Mouse (Mus musculus) heart, embryonic 15.5 days (tissue): ENCODE data around the gene Mettl17. TPM values are rescaled to one million over a fixed set of nuclear protein-coding genes. Genes with fewer than 3 reads are reported as not detected.
"Not testable (repeated sequence)": the region's sequence is repeated elsewhere in the genome, so short reads cannot be mapped to it uniquely, and the experiment has no call there.

Source experiments
- ATAC-seq: fragments of 200-750 bp; cut with Nextera tagmentation; replicated peaks from 2 replicates; pipeline ENCODE4 v1.8.0; 2017; ENCODE audit warnings: low read depth, moderate TSS enrichment; ENCODE audit not compliant: insufficient number of reproducible peaks, insufficient read depth, low FRiP score
- H3K27ac ChIP-seq: fragments of 300-500 bp; sonication (generic); 2 replicates; pipeline ENCODE4 v1.5.1; 2015; ENCODE audit warnings: mild to moderate bottlenecking, inconsistent platforms
- H3K27me3 ChIP-seq: fragments of 300-500 bp; sonication (generic); 2 replicates; pipeline ENCODE4 v1.6.1; 2015; ENCODE audit warnings: inconsistent platforms
- H3K36me3 ChIP-seq: fragments of 300-500 bp; sonication (generic); 2 replicates; pipeline ENCODE4 v1.6.1; 2015; ENCODE audit warnings: mild to moderate bottlenecking, inconsistent platforms
- H3K4me1 ChIP-seq: fragments of 300-500 bp; sonication (generic); replicated peaks from 2 replicates; pipeline ENCODE4 v1.6.1; 2015; ENCODE audit warnings: inconsistent platforms
- H3K4me2 ChIP-seq: fragments of 300-500 bp; sonication (generic); 2 replicates; pipeline ENCODE4 v1.6.1; 2015; ENCODE audit warnings: inconsistent platforms, mild to moderate bottlenecking, moderate library complexity
- H3K4me3 ChIP-seq: fragments of 300-500 bp; sonication (generic); 2 replicates; pipeline ENCODE4 v1.5.1; 2015; ENCODE audit warnings: mild to moderate bottlenecking, inconsistent platforms
- H3K9ac ChIP-seq: fragments of 300-500 bp; sonication (generic); 2 replicates; pipeline ENCODE4 v1.6.1; 2015; ENCODE audit warnings: mild to moderate bottlenecking, inconsistent platforms
- H3K9me3 ChIP-seq: fragments of 300-500 bp; sonication (generic); replicated peaks from 2 replicates; pipeline ENCODE4 v1.6.1; 2016; ENCODE audit warnings: inconsistent platforms
- WGBS: fragments of 180-500 bp; shearing (Covaris S2); methylation state at CpG from one replicate; pipeline ENCODE4 v1.1.7; 2015; ENCODE audit warnings: mixed read lengths; 5-methylcytosine and 5-hydroxymethylcytosine counted together
- polyA plus RNA-seq: library from polyadenylated mRNA; unstranded; fragments of >200 nt; fragmentation: Nextera tagmentation; extraction: Ambion mirVana; gene quantifications from 2 replicates; pipeline ENCODE4 v1.2.1, GENCODE M21; 2015

Gene Mettl17
- polyA plus RNA-seq, 1 experiment from 2014 or later = 39.4 TPM

GRCm38 (mm10) chr14:51916539-51916938 is 31.9 kb downstream of the Mettl17 start:
- 76% methylated on average over 4 of the region's 4 CpGs for WGBS
- Histone ChIP-seq H3K27me3 (no peaks in the 10 kb centered on the region), H3K36me3 (no peaks in the 10 kb centered on the region), H3K4me2 (no peak overlapping the region), H3K4me3 (no peak overlapping the region), H3K9ac (no peak overlapping the region), H3K4me1 (peaks cover 24% of the 10 kb centered on the region), H3K27ac (no peak overlapping the region), H3K9me3 (no peaks in the 10 kb centered on the region)
- ATAC-seq = no peak

DNA sequence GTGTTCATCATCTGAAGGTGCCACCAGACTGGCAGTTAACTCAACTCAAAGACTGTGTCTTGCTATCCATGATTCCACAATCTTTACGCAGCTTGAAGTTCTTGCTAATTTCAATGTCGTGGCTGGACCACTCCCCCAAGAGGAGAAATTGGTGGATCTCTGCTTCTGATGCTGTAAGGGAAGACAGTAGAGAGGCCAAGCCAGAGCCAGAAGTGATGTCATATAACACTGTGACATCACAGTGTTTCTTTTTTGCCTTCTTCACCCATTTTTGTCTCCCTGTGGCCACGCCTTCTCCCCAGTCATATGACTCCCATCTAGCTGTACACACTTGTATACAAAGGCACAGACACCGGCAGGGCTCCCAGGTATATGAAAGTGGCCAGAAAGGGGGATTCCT is 33.5 kb downstream of the Mettl17 start, which contains the start of gene Tppp2:
Gene Tppp2, plus strand, starts transcription at position 301 of the 400 bp plus-strand sequence.
- WGBS = 89% methylated on average over 4 of the region's 4 CpGs
- no peaks in the 10 kb centered on the region for H3K9me3 ChIP-seq
- H3K4me3 ChIP-seq = no peak within 1 kb of the TSS
- H3K27ac ChIP-seq = no peak within 1 kb of the TSS
- H3K27me3 ChIP-seq = no peaks in the 10 kb centered on the region
- H3K9ac ChIP-seq = no peak within 1 kb of the TSS
- ATAC-seq = no peak
- H3K4me2 ChIP-seq = no peak within 1 kb of the TSS
- H3K4me1 ChIP-seq = peaks cover 31% of the 10 kb centered on the region
- H3K36me3 ChIP-seq = no peaks in the 10 kb centered on the region

- no peak for ATAC-seq
- no peak overlapping the region for H3K9ac ChIP-seq
- WGBS = 82% methylated on average over 4 of the region's 4 CpGs
- H3K36me3 ChIP-seq = no peaks in the 10 kb centered on the region
- H3K4me3 ChIP-seq = no peak overlapping the region
- no peak overlapping the region for H3K27ac ChIP-seq
- no peak overlapping the region for H3K4me2 ChIP-seq
- H3K4me1 ChIP-seq = peaks cover 37% of the 10 kb centered on the region
- H3K9me3 ChIP-seq = no peaks in the 10 kb centered on the region
- H3K27me3 ChIP-seq = no peaks in the 10 kb centered on the region
Observed at GRCm38 (mm10) chr14:51918966-51919365, 34.3 kb downstream of the Mettl17 start.

- H3K9ac ChIP-seq = no peak overlapping the region
- peak; percentile 77 for ATAC-seq
Observed at GRCm38 (mm10) chr14:51921759-51922570, 37.3 kb downstream of the Mettl17 start.

DNA sequence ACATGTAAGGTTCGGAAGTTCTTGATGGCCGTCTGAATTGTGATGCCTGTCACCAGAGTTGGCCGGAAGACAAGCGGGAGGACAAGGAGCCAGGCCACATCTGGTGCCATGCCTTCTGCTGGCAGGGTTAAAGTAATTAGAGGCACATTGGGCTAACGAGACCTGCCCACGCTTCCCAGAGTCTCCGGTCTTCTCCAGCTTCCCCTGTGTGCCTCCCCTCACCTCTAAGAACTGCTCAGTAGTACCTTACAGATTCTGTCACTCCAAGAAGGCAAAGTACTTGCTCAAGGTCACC is 37.9 kb downstream of the Mettl17 start, which contains the start of gene Rnase13:
Gene Rnase13, minus strand, starts transcription at position 203 of the 295 bp plus-strand sequence.
- Histone ChIP-seq H3K4me2 (no peak within 1 kb of the TSS), H3K27me3 (no peaks in the 10 kb centered on the region), H3K4me3 (no peak within 1 kb of the TSS), H3K9me3 (no peaks in the 10 kb centered on the region), H3K36me3 (no peaks in the 10 kb centered on the region), H3K9ac (no peak within 1 kb of the TSS), H3K4me1 (peaks cover 22% of the 10 kb centered on the region), H3K27ac (peak within 1 kb of the TSS; percentile 32)
- 86% methylated on average over 7 of the region's 7 CpGs for WGBS
- ATAC-seq = no peak

More at GRCm38 (mm10) chr14:51921759-51922570, 37.3 kb downstream of the Mettl17 start:
- no peak overlapping the region for H3K4me2 ChIP-seq
- no peaks in the 10 kb centered on the region for H3K9me3 ChIP-seq
- 50% methylated on average over 16 of the region's 16 CpGs for WGBS
- H3K4me1 ChIP-seq = peaks cover 22% of the 10 kb centered on the region
- no peaks in the 10 kb centered on the region for H3K36me3 ChIP-seq
- H3K27ac ChIP-seq = peak overlapping the region; percentile 32
- no peaks in the 10 kb centered on the region for H3K27me3 ChIP-seq
- no peak overlapping the region for H3K4me3 ChIP-seq

DNA sequence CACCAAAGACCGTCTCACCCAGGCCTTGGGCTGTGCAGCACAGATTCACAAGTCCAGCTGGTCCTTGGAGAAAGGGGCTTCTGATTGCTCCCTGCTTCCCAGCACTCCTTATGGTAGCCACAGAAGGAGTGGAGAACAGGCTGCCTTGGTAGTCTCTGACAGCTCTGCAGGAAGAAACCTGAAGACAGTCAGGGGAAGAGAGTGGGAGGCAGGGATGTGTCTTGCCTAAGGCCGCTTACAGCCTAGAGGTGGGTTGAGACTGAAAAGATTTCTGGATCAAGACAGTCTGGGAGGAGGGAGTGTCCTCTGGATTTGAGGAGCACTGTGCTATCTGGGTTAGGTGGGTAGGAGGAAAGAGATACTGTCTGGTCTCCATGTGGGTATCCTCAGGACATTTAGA is 38.3 kb downstream of the Mettl17 start:
- H3K27me3 ChIP-seq = no peaks in the 10 kb centered on the region
- 87% methylated on average over 2 of the region's 2 CpGs for WGBS
- no peak overlapping the region for H3K9ac ChIP-seq
- no peak overlapping the region for H3K4me3 ChIP-seq
- no peak overlapping the region for H3K4me2 ChIP-seq
- no peak for ATAC-seq
- no peak overlapping the region for H3K27ac ChIP-seq
- no peaks in the 10 kb centered on the region for H3K9me3 ChIP-seq
- H3K36me3 ChIP-seq = no peaks in the 10 kb centered on the region
- peaks cover 22% of the 10 kb centered on the region for H3K4me1 ChIP-seq

DNA sequence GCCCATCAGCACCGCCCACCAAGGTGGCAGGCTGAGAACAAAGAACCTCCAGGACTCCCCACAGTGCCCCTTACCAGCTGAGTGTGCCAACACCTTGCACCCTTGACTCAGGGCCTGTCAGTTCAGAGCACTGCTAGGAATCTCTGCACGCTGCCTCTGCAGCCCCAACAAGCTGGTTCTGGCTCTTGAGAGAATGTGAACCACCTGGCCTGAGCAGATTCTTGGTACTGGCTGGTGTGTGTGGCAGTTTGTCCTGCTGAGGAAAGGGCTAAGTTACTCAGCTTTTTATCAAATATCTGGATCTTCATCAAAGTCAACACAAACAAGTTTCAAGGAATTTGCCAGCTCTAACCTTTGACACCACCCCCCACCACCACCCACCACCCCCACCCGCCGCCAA is 38.9 kb downstream of the Mettl17 start:
- no peaks in the 10 kb centered on the region for H3K36me3 ChIP-seq
- WGBS = 65% methylated on average over 4 of the region's 4 CpGs
- H3K27me3 ChIP-seq = no peaks in the 10 kb centered on the region
- H3K27ac ChIP-seq = no peak overlapping the region
- no peak for ATAC-seq
- H3K9me3 ChIP-seq = no peaks in the 10 kb centered on the region
- no peak overlapping the region for H3K4me2 ChIP-seq
- peaks cover 22% of the 10 kb centered on the region for H3K4me1 ChIP-seq
- H3K9ac ChIP-seq = no peak overlapping the region
- no peak overlapping the region for H3K4me3 ChIP-seq

GRCm38 (mm10) chr14:51926930-51927329 is 42.3 kb downstream of the Mettl17 start:
- H3K27ac ChIP-seq, H3K36me3 ChIP-seq, H3K9me3 ChIP-seq, H3K4me3 ChIP-seq, H3K9ac ChIP-seq, ATAC-seq, H3K27me3 ChIP-seq, H3K4me2 ChIP-seq: not testable (repeated sequence)
- WGBS = 91% methylated on average over 11 of the region's 11 CpGs
- H3K4me1 ChIP-seq = peaks cover 20% of the 10 kb centered on the region

GRCm38 (mm10) chr14:51929309-51929943 is 44.8 kb downstream of the Mettl17 start:
- Histone ChIP-seq H3K9me3 (peaks cover 3% of the 10 kb centered on the region; the same call in 1 of the 2 replicates), H3K36me3 (no peaks in the 10 kb centered on the region), H3K9ac (no peak overlapping the region), H3K4me2 (no peak overlapping the region), H3K4me1 (peaks cover 5% of the 10 kb centered on the region; the same call in 1 of the 2 replicates), H3K27ac (peak overlapping the region; percentile 52), H3K4me3 (no peak overlapping the region), H3K27me3 (no peaks in the 10 kb centered on the region)
- 68% methylated on average over 8 of the region's 8 CpGs for WGBS
- peak; percentile 57 for ATAC-seq

DNA sequence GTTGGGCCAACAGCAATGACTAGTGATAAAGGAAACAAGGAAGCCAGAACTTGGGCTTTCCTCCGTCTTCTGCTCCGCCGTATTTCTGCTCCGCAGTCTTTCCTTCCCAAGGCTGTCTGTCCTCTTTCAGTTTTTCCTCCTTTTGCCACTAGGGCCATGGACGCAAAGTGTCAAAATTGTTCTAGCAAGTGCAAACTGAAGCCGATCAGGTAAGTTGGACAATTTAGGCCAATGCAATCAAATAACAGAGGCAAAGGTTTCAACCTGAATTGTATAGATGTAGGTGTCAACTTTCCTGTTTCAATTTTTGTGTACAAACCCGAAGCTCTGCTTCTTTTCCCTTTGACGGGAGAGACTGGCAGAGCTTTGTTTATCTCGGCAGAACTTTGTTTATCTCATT is 45.3 kb downstream of the Mettl17 start:
- peak overlapping the region; percentile 28; the same call in 1 of the 2 replicates for H3K27ac ChIP-seq
- H3K9ac ChIP-seq = no peak overlapping the region
- H3K4me3 ChIP-seq = no peak overlapping the region
- ATAC-seq = no peak
- H3K4me2 ChIP-seq = no peak overlapping the region
- 56% methylated on average over 9 of the region's 9 CpGs for WGBS
- peaks cover 3% of the 10 kb centered on the region; the same call in 1 of the 2 replicates for H3K9me3 ChIP-seq
- no peaks in the 10 kb centered on the region for H3K27me3 ChIP-seq
- H3K36me3 ChIP-seq = no peaks in the 10 kb centered on the region
- peaks cover 5% of the 10 kb centered on the region; the same call in 1 of the 2 replicates for H3K4me1 ChIP-seq

- H3K27ac ChIP-seq = no peak overlapping the region
- peak; percentile 69 for ATAC-seq
- H3K27me3 ChIP-seq = no peaks in the 10 kb centered on the region
- peaks cover 5% of the 10 kb centered on the region; the same call in 1 of the 2 replicates for H3K4me1 ChIP-seq
- no peak overlapping the region for H3K4me3 ChIP-seq
- H3K36me3 ChIP-seq = no peaks in the 10 kb centered on the region
- WGBS = 25% methylated on average over 5 of the region's 5 CpGs
- peaks cover 3% of the 10 kb centered on the region; the same call in 1 of the 2 replicates for H3K9me3 ChIP-seq
- no peak overlapping the region for H3K4me2 ChIP-seq
- H3K9ac ChIP-seq = no peak overlapping the region
Observed at GRCm38 (mm10) chr14:51930824-51931223, 46.2 kb downstream of the Mettl17 start.
